Mouse (Mus musculus) frontal cortex, postnatal 36 days (tissue): ENCODE data around the gene Sirt2.
A peak's percentile ranks its signal among the peaks of the same experiment; 100 is the strongest.

Experiments
- DNase-seq, 2 experiments: peaks; one replicate each; pipeline ENCODE4 v3.0.0; 2022; ENCODE audit warnings: low spot score in 2 of 2

Sirt2 gene

DNA sequence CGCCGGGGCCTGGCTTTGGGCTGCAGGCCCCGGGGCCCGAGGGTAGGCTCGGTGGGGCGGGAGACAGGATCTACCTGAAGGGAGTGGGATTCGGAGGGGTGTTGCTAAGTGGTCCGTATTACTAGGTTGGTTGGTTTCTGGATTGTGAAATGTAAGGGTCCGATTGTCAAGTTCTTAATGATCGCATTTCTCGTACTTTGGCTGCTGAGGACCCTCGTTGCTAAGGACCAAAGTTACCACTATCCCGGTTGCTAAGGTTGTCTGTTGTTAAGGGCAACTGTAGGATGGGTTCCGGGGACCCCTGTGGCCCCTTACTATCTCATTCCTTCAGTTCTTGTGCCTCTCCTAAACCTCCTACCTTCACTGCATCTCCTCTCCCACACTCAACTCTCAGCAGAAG is 375 bp downstream of the Sirt2 start:
- no peak for DNase-seq

DNA sequence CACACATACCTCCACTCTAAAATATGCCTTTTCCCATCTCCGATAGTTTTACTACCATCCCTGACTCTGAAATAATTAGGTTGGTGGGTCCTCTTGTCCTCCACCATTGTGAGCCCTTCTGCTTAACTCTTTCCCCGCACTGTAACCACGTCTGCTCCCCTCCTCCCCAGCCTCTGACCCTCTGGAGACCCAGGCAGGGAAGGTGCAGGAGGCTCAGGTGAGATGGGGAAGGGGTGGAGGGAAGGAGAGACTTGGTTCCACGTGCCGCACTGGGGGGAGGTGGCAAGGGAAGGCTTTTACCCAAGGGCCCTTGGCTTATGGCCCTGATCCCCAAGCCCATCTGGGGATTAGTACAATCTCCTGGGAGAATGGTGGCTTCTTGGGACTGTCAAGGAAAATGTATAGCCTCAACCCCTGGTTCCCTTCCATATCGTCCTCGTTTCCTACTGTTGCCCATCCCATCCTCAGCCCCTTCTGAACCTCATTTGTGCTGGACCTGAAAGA is 979 bp downstream of the Sirt2 start, which contains the start of gene Nfkbib:
TSS of gene Nfkbib (minus strand) at position 51 of the 504 bp plus-strand sequence.
- no peak for DNase-seq

DNA sequence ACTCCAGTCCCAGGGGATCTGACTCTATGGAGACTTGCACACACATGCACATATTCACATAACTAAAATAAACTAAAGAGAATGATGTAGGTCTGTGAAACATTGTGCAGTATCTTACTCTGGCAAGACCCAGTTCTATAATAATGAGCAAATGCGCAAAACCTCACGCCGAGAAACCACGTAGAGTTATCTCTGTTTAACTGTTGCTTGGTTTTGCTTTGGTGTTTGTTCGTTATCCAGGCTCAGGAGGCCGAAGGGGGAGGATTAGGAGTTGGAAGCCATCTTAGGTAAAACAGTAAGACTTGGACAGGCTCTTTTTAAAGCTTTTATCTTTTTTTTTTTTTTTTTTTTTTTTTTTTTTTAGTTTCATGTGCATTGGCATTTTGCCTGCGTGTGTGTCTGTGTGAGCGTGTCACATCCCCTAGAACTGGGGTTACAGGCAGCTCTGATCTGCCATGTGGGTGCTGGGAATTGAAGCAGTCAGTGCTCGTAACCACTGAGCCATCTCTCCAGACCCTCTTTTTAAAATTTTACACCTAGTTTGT is 3.0 kb downstream of the Sirt2 start:
- no peak for DNase-seq

DNA sequence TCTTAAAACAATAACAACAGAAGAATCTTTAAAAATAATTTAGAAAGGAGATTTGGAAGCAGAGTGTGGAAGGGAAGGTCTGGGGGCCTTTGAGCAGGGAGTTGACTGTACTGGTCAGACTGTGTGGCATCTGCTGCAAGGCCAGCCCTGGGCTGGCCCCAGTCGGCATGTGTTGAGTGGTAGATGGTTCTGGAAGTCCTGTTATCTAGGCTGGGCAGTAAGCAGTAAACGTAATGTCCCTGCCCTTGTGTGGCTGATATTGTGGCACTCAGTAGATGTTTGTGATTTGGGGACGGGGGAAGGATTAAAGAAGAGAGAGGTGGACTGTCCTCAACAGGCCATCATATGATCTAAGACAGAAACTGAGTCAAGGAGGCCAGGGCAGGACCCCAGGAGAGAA is 3.8 kb downstream of the Sirt2 start:
- no peak for DNase-seq

DNA sequence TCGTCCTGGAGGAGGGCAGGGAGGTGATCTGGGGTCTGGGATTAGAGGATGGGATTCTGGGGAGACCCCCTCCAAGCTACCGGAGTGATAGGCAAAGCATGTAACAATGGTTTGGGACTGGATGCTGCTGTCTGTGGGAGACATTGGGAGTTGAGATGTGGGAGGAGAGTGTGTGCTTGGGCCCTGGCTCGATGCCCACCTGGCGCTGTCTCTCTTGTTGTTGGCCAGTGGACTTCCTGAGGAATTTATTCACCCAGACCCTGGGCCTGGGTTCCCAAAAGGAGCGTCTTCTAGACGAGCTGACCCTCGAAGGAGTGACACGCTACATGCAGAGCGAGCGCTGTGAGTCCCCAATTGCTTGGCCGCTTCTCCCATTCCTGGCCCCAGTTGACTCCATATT is 5.3 kb downstream of the Sirt2 start:
- DNase-seq: no peak

DNA sequence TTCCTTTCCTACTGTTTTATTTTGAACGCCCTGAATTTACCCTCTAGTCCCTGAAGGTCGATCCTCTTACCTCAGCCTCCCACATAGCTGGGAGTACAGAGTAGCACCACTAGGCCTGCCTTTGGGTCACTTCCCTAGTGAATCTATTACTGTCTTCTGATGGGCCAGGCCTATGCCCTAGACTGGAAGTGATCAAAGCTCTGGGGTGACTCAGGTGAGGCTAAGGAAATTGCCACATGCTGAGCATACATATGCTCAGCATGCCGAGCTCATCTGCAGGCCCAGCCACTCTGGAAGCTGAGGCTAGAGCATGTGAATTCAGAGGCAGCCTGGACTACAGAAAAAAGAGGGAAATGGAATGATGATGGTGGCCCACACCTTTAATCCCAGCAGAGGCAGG is 6.6 kb downstream of the Sirt2 start:
- DNase-seq: no peak

DNA sequence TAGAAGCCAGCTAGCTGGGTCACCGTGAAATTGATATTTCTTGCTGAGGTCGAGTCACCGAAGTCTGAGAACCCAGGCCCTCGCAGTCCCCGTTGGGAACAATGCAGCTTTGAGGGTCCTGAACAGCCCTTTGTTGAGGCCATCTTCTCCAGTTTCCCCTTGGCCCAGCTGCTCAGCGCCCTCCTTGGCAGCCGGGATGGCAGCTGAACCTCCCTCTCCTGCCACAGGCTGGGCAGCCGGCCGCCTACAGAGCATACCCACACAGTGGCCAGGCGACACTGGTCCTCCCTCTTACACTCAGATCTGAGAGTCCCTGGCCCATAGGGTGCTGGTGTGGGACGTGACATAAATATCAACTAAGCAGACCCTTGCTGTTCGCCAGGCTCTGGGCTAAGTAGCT is 7.6 kb downstream of the Sirt2 start:
- DNase-seq: no peak

DNA sequence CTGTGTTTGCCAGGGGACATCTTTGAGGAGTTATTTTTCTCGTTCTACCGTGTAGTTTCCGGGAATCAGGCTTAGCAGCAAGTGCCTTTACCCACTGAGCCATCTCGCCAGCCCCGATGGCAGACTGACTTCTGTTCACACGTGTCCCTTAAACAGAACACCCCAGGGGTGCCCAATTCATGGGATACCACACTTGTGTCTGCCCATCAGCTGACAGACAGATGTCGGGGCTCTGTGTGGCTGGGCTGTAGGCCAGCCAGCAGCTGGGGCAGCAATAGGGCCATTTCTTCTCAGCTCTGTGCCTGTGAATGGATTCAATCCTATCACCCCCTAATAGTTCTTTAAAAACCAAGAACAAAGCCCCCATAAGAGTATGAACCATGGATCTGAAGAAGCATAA is 8.6 kb downstream of the Sirt2 start:
- DNase-seq: no peak

DNA sequence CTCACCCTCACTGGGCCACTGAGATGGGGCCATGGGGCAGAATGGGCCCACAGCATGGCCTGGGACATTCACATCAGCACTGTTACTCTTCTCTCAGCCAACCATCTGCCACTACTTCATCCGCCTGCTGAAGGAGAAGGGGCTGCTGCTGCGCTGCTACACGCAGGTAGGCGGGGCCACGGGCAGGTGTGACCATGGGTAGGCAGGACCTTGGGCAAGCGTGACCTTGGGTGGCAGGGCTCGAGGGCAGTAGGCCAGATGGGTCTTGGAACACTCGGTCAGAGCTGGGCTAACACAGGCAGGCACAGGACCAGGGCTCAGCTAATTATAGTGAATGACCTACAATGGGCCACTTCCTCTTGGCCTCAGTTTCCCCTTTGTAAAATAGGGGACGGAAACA is 12.3 kb downstream of the Sirt2 start:
- DNase-seq: no peak

DNA sequence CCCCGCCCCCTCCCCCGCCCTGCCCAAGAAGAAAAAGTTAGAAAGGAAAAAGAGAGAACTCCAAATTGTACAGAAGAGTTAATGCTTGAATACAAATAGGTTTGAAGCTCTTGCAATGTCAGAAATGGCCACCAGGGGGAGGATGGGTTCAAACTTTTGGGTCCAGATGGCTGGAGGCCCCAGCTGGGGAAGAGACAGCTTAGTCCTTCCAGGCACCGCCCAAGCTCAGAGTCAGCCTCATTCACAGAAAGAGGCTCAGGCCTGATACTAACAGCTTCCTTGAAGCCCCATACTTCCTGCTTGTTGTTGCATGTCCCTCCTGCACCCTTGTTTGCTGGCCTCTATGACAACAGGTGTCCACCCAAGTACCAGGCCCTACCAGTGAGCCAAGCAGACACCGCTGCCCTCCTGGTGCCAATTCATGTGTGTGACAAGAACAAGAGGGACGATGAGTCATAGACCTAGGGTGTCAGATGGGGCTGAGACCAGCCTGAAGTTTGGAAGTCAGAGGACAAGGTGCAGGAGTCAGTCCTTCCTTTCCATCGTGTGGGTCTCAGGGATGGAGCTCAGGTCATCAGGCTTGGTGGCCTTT is 13.6 kb downstream of the Sirt2 start:
- peak; percentile 89 to 91 for DNase-seq

DNA sequence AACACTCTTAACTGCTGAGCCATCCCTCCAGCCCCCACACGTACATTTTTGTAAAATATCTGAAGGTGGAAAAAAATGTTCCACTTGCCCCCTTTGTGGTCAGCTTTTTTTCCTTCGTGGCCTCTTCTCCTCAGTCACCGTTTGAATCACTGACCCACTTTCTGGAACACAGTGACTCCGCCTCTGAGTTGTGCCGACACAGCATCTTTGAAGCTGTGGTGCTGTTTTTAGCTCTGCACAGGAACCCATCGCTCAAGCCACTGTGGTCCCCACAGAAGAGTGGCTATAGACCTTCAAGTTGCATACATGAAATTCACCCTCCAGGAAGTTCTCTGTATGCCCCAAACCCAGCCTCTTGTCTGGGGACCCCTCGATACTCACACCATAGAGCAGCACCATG is 14.3 kb downstream of the Sirt2 start:
- peak; percentile 45 to 49 for DNase-seq

DNA sequence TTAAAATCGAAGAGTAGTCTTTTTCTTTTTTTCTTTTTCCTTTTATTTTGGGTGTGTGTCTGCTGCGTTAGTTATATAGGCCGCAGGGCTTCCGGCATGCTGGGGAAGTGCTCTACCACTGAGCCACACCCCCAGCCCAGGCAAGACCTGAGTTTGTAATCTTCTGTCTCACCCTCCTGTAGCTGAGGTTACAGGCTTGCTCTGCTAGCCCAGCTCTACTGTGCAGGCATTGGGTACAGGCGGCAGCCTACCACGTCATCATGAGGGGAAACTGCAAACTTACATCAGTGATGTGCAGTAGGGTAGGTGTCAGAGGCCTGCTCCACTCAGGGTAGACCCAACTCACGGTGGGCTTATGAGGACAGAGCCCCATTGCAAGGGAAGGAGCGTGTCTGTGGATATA is 14.7 kb downstream of the Sirt2 start:
- no peak for DNase-seq

DNA sequence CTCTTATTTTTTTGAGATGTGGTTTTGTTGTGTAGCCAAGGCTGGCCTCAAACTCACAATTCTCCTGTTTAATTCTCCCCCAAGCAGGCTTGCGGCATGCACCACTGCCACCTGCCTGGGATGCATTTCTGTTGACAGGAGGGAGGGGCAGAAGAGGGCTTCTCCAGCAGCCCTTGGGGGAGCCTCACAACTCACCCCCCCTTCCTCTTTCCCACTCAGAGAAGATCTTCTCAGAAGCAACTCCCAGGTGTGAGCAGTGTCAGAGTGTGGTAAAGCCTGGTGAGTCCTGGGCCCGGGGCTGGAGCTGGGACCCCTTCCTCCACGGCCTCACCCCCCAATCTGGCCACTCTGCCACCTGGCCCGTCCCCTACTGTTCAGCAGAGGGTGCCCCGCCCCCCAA is 18.6 kb downstream of the Sirt2 start:
- no peak for DNase-seq

DNA sequence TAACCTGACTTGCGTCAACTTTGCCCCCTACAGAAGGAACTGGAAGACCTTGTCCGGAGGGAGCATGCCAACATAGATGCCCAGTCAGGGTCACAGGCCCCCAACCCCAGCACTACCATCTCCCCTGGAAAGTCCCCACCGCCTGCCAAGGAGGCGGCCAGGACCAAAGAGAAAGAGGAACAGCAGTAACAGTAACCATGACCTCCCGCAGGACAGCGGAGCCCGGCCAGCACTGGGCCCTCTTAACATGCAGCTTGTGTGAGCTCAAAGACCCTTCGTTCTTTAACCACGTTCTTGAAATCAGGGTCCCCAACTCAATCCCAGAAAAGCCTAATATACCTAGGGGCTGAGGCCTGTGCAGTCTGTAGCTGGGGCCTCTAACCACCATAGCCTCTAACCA is 21.3 kb downstream of the Sirt2 start:
- DNase-seq: no peak

DNA sequence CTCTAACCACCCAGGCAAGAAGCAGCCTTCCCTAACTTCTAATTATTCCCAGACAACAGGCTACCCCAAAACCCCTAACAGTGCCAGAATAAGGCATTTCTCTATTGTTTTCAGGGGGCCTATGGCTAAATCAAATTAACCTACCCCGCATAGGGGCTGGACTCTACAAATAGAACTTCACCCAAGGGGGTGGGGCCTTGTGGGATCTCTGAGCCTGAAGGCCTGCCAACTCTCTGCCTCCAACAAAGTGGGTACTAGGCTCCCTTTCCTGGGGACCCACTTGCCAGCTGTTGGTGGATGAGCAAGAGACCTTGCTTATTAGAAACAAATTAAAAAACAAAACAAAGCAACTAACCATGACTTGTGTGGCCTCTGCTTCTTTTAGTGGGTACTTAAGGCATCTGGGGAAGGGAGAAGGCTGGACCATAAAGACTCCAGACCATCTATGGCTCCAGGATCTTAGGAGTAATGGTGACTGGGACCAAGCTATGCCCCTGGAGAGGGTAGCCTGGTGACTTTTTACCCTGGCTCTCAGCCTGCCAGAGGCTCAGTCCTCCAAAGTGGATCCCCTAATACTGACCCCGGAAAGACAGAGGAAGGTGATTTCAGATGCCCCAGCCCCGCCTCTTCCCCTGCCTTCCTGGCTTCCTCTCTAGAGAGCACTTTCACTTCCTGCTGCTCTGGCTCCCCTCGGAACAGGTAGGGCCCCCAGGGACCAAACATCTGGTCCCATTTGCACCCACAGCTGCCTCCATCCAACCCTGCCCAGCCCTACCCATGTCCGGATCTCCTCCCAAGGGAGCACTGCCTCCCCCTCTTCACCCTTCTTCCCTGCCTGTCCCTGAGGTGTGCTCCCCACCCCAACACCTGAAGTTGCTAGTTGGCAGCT is 22.0 kb downstream of the Sirt2 start, which contains the start of gene Rinl:
TSS of gene Rinl (plus strand) at position 663 of the 889 bp plus-strand sequence.
- DNase-seq: no peak

DNA sequence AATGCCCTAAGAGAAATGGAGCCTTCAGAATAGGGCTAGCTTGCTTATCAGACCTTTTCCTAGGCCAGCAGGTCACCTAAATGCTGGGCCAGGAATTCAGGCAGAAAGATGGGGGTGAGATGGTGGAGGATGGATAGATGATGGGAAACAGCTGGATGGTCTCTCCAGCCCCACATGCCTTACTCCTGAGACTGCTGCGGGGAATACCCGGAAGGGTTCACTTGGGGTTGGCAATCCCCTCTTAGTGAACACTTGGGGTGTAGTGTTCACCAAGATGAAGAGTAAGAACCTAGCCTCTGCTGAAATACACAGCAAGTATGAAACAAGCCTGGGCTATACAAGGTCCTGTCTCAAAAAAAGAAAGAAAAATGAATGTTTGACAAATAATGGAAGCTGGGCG is 22.7 kb downstream of the Sirt2 start:
- DNase-seq: no peak

DNA sequence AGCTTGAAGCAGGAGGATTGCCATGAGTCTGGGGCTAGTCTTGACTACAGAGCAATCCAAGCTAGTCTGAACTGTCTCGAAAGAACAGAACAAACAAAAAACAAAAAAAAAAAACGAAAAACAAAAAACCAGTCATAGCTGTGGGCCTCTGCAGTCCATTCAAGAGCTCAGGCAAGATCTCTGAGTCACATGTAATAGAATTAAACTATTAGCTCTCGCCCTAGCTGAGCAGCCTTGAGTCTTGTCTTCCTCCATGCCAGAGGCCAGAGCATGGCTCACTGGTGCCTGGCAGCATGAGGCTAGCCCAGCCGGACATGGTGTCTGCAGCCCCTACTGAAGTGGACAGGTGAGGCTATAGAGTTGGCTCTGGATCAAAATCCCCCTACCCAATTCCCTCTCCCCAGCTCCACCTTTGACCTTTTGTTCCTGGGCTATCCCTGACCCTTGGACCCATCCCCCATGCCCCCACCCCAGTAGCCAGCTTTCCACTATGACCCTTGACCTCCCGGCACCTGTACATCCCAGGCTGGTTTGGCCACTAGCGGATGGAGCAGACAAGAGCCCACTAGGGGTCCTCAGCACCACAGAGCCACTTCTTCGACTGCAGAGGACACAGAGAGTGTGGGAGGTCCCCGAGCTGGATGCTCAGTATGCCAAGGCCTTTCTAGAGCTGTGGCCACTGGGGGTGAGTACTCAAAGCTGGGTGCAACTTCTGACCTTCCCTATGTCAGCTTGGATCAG is 23.7 kb downstream of the Sirt2 start:
- DNase-seq: no peak

DNA sequence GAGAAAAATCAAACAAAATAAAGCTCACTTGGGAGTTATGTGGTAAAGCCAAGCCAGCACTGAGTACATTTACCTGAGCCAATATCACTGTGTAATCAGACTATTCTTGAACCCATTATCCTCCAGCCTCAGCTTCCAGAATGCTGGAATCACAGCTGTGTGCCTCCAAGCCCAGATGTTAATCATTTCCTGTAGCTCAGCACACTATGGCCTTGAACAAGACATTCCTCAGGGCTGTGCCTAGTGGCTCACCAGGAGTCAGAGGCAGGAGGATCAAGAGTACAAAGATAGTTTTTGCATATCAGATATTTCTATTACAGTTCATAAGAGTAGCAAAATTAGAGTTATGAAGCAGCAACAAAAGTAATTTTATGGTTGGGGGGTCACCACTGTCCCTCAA is 25.2 kb downstream of the Sirt2 start:
- no peak for DNase-seq

DNA sequence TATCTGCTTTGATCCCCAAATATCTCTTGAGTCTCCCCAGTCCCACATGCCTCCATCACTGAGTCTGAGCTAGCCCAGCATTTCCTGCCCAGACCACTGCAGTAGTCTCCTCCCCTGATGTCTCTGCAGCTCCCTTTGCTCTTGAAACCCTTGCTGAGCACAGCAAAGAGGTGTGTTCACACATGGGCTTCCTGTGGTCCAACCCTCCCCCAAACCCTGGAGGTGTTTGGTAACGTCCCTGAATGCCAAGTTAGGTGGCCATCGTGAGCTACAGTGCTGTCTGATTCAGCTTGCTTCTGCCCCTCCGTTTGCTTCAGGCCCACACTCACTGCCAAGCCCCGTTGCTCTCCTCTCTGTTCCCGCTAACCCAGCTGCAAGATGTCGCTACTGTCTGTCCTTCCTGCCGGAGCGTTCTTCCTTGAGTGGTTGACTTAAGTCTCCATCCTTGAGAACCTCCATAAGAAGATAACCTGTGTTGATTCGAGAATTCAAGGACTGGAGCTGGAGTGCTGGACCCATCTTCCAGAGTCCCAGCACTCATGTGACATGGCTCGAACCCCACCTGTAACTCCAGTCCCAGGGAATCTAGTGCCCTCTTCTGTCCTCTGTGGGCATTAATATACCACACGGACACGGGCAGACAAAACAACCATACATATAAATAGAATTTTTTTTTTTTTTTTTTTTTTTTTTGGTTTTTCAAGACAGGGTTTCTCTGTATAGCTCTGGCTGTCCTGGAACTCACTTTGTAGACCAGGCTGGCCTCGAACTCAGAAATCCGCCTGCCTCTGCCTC is 26.1 kb downstream of the Sirt2 start:
- no peak for DNase-seq

DNA sequence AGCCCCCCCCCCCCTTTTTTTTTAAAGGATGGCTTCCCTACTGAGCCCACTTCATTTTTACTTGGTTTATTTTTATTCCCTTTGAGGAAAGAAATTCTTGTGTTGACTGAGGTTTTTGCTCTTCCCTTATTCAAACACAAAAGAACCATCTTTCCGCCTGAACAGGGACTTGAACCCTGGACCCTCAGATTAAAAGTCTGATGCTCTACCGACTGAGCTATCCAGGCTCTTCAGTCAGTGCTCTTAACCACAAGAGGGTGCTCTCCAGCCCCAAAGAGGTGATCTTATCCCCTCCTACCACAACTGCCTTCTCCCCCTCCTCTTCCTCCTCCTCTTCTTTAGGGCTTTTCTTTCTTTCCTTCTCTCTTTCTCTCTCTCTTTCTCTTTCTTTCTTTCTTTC is 27.3 kb downstream of the Sirt2 start:
- DNase-seq: no peak

DNA sequence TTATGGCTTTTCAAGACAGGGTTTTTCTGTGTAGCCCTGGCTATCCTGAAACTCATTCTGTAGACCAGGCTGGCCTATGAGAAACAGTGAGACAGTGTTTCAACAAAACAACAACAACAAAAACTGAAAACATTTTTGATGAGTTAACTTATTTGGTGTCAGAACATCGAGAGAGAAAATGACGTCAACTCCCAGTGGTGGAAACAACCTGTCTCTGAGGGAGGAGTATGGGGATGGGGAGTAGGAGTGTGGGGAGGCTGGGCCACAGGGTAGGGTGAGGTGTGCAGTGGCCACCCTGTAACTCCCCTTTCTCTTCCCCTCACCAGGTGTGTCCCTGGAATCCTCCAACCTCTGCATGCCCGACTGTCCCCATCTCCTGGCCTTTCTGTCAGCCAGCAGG is 28.0 kb downstream of the Sirt2 start:
- no peak for DNase-seq
